7 mouse cellular contexts compared by ENCODE assay signal in genomic region chr2:120404823-120405765, GRCm38 (mm10). TPM values are rescaled to one million over a fixed set of nuclear protein-coding genes. Genes with fewer than 3 reads are reported as not detected.
DNase-seq lines count a peak whose midpoint lies in the region; ATAC-seq and TF ChIP-seq lines count a peak whose summit lies in the region.

No protein-coding gene starts in this region.

- peak overlapping the region; percentile 72 for H3K9ac ChIP-seq in CH12.LX (ENCODE audit: insufficient read depth, low read depth)
- peak overlapping the region; percentile 73 for H3K9ac ChIP-seq in kidney, embryonic 15.5 days

- no peak for TF ChIP-seq RAD21 in CH12.LX (IDR thresholded peaks at IDR 0.05; ENCODE audit: low read depth, low read length)

- 13% methylated on average over 14 of the region's 14 CpGs for WGBS in kidney, embryonic 15.5 days

- in situ Hi-C loops in CH12.LX (cut with MboI; ENCODE audit: low pct_ligation_motif_present, low pct_unique_long_range_greater_than_20kb, low sequenced_read_pairs): no loop called here

- H3K4me2 ChIP-seq in CH12.LX (ENCODE audit: insufficient read depth, low read depth, poor library complexity, severe bottlenecking): peak overlapping the region; percentile 77
- peak overlapping the region; percentile 80 for H3K4me2 ChIP-seq in kidney, embryonic 15.5 days

- TF ChIP-seq EP300 in CH12.LX (IDR thresholded peaks at IDR 0.05; ENCODE audit: low read length): no peak

- no peaks in the 10 kb centered on the region for H3K27me3 ChIP-seq in CH12.LX (replicated peaks)
- H3K27me3 ChIP-seq in kidney, embryonic 15.5 days: no peaks in the 10 kb centered on the region
- no peaks in the 10 kb centered on the region for H3K27me3 ChIP-seq in megakaryocyte, embryonic 14.5 days (replicated peaks)

- H3K36me3 ChIP-seq in CH12.LX (replicated peaks in 1 of 2; ENCODE audit: control insufficient read depth in 1 of 2, insufficient read depth in 1 of 2, low read length in 1 of 2): peaks cover 0 to 15% of the 10 kb centered on the region in 2 experiments
- peaks cover 7% of the 10 kb centered on the region for H3K36me3 ChIP-seq in kidney, embryonic 15.5 days
- H3K36me3 ChIP-seq in megakaryocyte, embryonic 14.5 days (replicated peaks; ENCODE audit: low read length): peaks cover 23% of the 10 kb centered on the region

- 0 out of 2 replicates have a peak, but pooled peaks have one; percentile 8 for ATAC-seq in granulocyte monocyte progenitor cell, adult 5-6 weeks (replicated peaks; ENCODE audit: poor library complexity, severe bottlenecking)
- ATAC-seq in kidney, embryonic 15.5 days (replicated peaks; ENCODE audit: low FRiP score): no peak; the same call in 1 of the 2 replicates

- peaks cover 3 to 22% of the 10 kb centered on the region in 2 experiments; a peak in 3 of 4 replicates for H3K4me1 ChIP-seq in CH12.LX (ENCODE audit: control insufficient read depth in 1 of 2, insufficient read depth in 2 of 2)
- peaks cover 17% of the 10 kb centered on the region for H3K4me1 ChIP-seq in kidney, embryonic 15.5 days
- H3K4me1 ChIP-seq in megakaryocyte, embryonic 14.5 days: peaks cover 26% of the 10 kb centered on the region

- H3K79me2 ChIP-seq in CH12.LX (replicated peaks; ENCODE audit: control insufficient read depth, extremely low read depth, insufficient read depth, poor library complexity, severe bottlenecking): peaks cover 25% of the 10 kb centered on the region

- H3K4me3 ChIP-seq in CH12.LX (replicated peaks in 1 of 3; ENCODE audit: low read depth in 2 of 3, low read length in 2 of 3, poor library complexity in 1 of 3): peak overlapping the region; percentile 71 to 93 (median 74)
- H3K4me3 ChIP-seq in kidney, embryonic 15.5 days (replicated peaks): peak overlapping the region; percentile 89
- H3K4me3 ChIP-seq in megakaryocyte, embryonic 14.5 days (replicated peaks): peak overlapping the region; percentile 96

- dilution Hi-C loops in CH12.LX (cut with MboI; ENCODE audit: extremely low pct_ligation_motif_present, extremely low pct_unique_long_range_greater_than_20kb, low sequenced_read_pairs): no loop called here

- H3K9me3 ChIP-seq in CH12.LX (replicated peaks; ENCODE audit: low read length): no peaks in the 10 kb centered on the region
- H3K9me3 ChIP-seq in kidney, embryonic 15.5 days (replicated peaks): 0 out of 2 replicates have a peak, but pooled peaks cover 4% of the 10 kb centered on the region
- no peaks in the 10 kb centered on the region for H3K9me3 ChIP-seq in megakaryocyte, embryonic 14.5 days

- TF ChIP-seq CTCF in CH12.LX (conservative IDR thresholded peaks at IDR 0.05 in 1 of 2, IDR thresholded peaks at IDR 0.05 in 1 of 2; ENCODE audit: low read depth in 2 of 2, low read length in 2 of 2): no peak

- TF ChIP-seq POLR2A in CH12.LX (IDR thresholded peaks at IDR 0.05; ENCODE audit: low read depth, low read length): no peak

- peak overlapping the region; percentile 91 for H3K27ac ChIP-seq in CH12.LX (ENCODE audit: insufficient read depth, low read depth)
- peak overlapping the region; percentile 100 for H3K27ac ChIP-seq in kidney, embryonic 15.5 days

- DNase-seq in CH12.LX (ENCODE audit: extremely low read depth): peak; percentile 18
- DNase-seq in MN1 (ENCODE audit: low spot score): peak; percentile 8
- DNase-seq in thymus, postnatal 4 days: peak; percentile 37
- no peak for DNase-seq in adrenal gland, adult 18-20 months (ENCODE audit: low spot score in 2 of 2)

TF ChIP-seq in CH12.LX, 34 proteins besides CTCF, POLR2A, EP300 and RAD21:
- TF ChIP-seq HCFC1 (IDR thresholded peaks at IDR 0.05; ENCODE audit: low read depth, low read length) (no peak), TCF12 (IDR thresholded peaks at IDR 0.05; ENCODE audit: low read depth, low read length) (no peak), BHLHE40 (IDR thresholded peaks at IDR 0.05; ENCODE audit: low read depth, low read length) (no peak), CHD2 (IDR thresholded peaks at IDR 0.05; ENCODE audit: low read length) (no peak), ZKSCAN1 (IDR thresholded peaks at IDR 0.05; ENCODE audit: borderline replicate concordance, low read depth, low read length) (no peak)

RNA-seq across cellular contexts. Expression of gene Tmem87a, which starts 1.2 kb away (rescaled TPM):
- total RNA-seq in CH12.LX (2012; rRNA removed) (26.0 and 27.3 TPM in 2 replicates), CH12.LX (2014; rRNA removed) (43.5 and 48.9 TPM in 2 replicates)
- polyA plus RNA-seq in CH12.LX (2012; ENCODE audit: insufficient read length, low read depth): 28.5 and 30.5 TPM in 2 replicates
- 24.8 and 27.8 TPM in 2 replicates for total RNA-seq in granulocyte monocyte progenitor cell, adult 5-6 weeks (2014; fragmentation: Nextera tagmentation)
- total RNA-seq in granulocyte monocyte progenitor cell, adult 5-6 weeks (2017): 52.1 and 74.8 TPM in 2 replicates
- 9.4 and 10.8 TPM in 2 replicates for polyA plus RNA-seq in kidney, embryonic 15.5 days (2015; fragmentation: Nextera tagmentation; extraction: Ambion mirVana)
- 0.91 TPM in 1 of 2 replicates, not detected in the other for polyA plus RNA-seq in megakaryocyte, embryonic 14.5 days (2012; ENCODE audit: insufficient read depth, low replicate concordance)
- 10 to 100 TPM; 37.9 to 49.9 TPM for total RNA-seq in adrenal gland, adult 18-20 months (2021)

RNA-seq across cellular contexts. Expression of gene Ganc, which starts 1.4 kb away (rescaled TPM):
- total RNA-seq in CH12.LX (2012; rRNA removed) (6.7 and 9.6 TPM in 2 replicates), CH12.LX (2014; rRNA removed) (9.5 and 10.1 TPM in 2 replicates)
- 7.0 and 10.8 TPM in 2 replicates for polyA plus RNA-seq in CH12.LX (2012; ENCODE audit: insufficient read length, low read depth)
- total RNA-seq in granulocyte monocyte progenitor cell, adult 5-6 weeks (2014; fragmentation: Nextera tagmentation): 16.9 and 36.3 TPM in 2 replicates
- total RNA-seq in granulocyte monocyte progenitor cell, adult 5-6 weeks (2017): 20.1 and 33.1 TPM in 2 replicates
- polyA plus RNA-seq in kidney, embryonic 15.5 days (2015; fragmentation: Nextera tagmentation; extraction: Ambion mirVana): 10.7 and 10.8 TPM in 2 replicates
- polyA plus RNA-seq in megakaryocyte, embryonic 14.5 days (2012; ENCODE audit: insufficient read depth, low replicate concordance): 0.86 TPM in 1 of 2 replicates, not detected in the other
- total RNA-seq in adrenal gland, adult 18-20 months (2021): 10 to 100 TPM; 42.6 to 44.0 TPM

RNA-seq across cellular contexts. Expression of gene Capn3, which starts 50.7 kb away (rescaled TPM):
- 2.0 and 3.2 TPM in 2 replicates for total RNA-seq in CH12.LX (2012; rRNA removed)
- 7.2 and 8.0 TPM in 2 replicates for total RNA-seq in CH12.LX (2014; rRNA removed)
- polyA plus RNA-seq in CH12.LX (2012; ENCODE audit: insufficient read length, low read depth): 5.5 and 7.4 TPM in 2 replicates
- 1.4 TPM in 1 of 2 replicates, not detected in the other for total RNA-seq in granulocyte monocyte progenitor cell, adult 5-6 weeks (2014; fragmentation: Nextera tagmentation)
- 1.4 and 1.6 TPM in 2 replicates for total RNA-seq in granulocyte monocyte progenitor cell, adult 5-6 weeks (2017)
- 1.8 and 2.2 TPM in 2 replicates for polyA plus RNA-seq in kidney, embryonic 15.5 days (2015; fragmentation: Nextera tagmentation; extraction: Ambion mirVana)
- 9.7 and 29.4 TPM in 2 replicates for polyA plus RNA-seq in megakaryocyte, embryonic 14.5 days (2012; ENCODE audit: insufficient read depth, low replicate concordance)
- total RNA-seq in adrenal gland, adult 18-20 months (2021): under 1 TPM in 1 of 2 experiments, not detected in 1; 0.61 TPM

RNA-seq across cellular contexts. Expression of gene Vps39, which starts 52.2 kb away (rescaled TPM):
- 38.9 and 41.8 TPM in 2 replicates for total RNA-seq in CH12.LX (2012; rRNA removed)
- 16.0 and 33.7 TPM in 2 replicates for total RNA-seq in CH12.LX (2014; rRNA removed)
- polyA plus RNA-seq in CH12.LX (2012; ENCODE audit: insufficient read length, low read depth): 21.3 and 30.6 TPM in 2 replicates
- total RNA-seq in granulocyte monocyte progenitor cell, adult 5-6 weeks (2014; fragmentation: Nextera tagmentation): 30.1 and 55.0 TPM in 2 replicates
- total RNA-seq in granulocyte monocyte progenitor cell, adult 5-6 weeks (2017): 37.1 and 39.2 TPM in 2 replicates
- 17.5 and 19.7 TPM in 2 replicates for polyA plus RNA-seq in kidney, embryonic 15.5 days (2015; fragmentation: Nextera tagmentation; extraction: Ambion mirVana)
- polyA plus RNA-seq in megakaryocyte, embryonic 14.5 days (2012; ENCODE audit: insufficient read depth, low replicate concordance): 2.0 and 4.7 TPM in 2 replicates
- 10 to 100 TPM; 42.9 to 56.6 TPM for total RNA-seq in adrenal gland, adult 18-20 months (2021)

Comparison
In these comparisons a context has a peak if more than half of its experiments do, and no peak if none do; other contexts are left out.
1. DNase-seq: peak in CH12.LX (single experiment), MN1 (single experiment) and thymus, postnatal 4 days (single experiment); none in adrenal gland, adult 18-20 months (0 of 2).
2. Peak in every context shown above with its lines, with median percentiles within 50 percentile points of each other: H3K4me3 ChIP-seq.